Mouse (Mus musculus): ENCODE measurements around the gene Ripk1. TPM values are rescaled to one million over a fixed set of nuclear protein-coding genes. Genes with fewer than 3 reads are reported as not detected.
"Not testable (repeated sequence)": the region's sequence is repeated elsewhere in the genome, so short reads cannot be mapped to it uniquely, and the experiment has no call there.

Gene Ripk1
- polyA plus RNA-seq, 1 experiment from 2014 or later: 29.7 TPM

DNA sequence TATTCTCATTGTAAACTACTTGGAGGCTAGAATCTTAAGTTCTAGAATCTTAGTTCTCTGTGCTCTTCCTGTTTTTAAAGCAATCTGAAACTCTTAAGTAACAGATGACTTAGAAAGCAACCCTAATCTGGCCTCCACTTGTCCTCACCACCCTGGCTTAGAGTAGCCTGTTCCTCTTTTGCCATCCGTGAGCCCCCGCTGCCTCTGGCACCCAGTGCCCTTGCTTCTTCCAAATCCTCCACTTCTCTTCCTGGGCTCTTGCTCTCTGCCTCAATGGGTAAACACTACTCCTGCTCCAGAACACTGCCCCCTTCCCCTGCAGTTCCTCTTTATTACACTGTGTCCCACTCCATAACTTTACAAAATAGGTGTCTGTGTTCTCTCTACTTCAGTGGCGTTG, 49.5 kb downstream of the Ripk1 start:
- DNase-seq (ENCODE audit: low read depth, low spot score): no peak
- no peak for ATAC-seq
- in situ Hi-C loops (cut with MboI; ENCODE audit: low pct_unique_long_range_greater_than_20kb): no loop called here
- ChIA-PET POLR2A (interaction anchor here (1.4 kb wide), 1 partner anchor 126 kb away, joined by 3 read pairs; no protein-coding TSS in a partner anchor), CTCF (no interaction called here)
- no peak for TF ChIP-seq CTCF (IDR thresholded peaks at IDR 0.05)
- H3K27me3 ChIP-seq: no peaks in the 10 kb centered on the region

DNA sequence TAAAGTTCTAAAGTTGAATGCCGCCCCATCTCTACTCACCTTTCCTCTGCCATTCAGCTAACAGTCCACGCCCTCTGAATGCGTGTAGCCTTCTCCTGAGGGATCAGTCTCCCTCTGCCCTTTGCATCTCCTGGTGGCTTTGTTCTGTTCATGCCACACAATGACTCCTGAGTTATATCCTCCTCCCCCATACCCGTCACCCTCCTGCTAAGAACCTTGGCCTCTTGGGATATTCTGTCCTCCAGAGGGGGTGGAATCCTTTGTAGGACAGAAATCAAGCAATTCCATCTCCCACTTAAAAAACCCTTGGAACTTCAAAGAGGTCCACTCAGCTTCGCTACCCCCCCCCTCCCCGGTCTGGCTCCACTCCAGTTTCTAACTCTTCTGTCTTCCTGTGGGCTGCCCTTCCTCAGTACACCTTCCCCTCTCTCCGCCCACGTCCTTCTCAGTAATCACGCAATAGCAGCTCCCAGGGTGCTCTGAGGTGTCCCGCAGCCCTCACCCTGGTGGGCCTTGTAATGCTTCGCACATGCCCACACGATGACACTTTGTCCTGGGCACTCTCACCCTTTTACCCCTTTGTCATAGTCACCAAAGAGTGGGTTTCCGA, 51.6 kb downstream of the Ripk1 start:
- POLR2A ChIA-PET: no interaction called here
- ATAC-seq: no peak

DNA sequence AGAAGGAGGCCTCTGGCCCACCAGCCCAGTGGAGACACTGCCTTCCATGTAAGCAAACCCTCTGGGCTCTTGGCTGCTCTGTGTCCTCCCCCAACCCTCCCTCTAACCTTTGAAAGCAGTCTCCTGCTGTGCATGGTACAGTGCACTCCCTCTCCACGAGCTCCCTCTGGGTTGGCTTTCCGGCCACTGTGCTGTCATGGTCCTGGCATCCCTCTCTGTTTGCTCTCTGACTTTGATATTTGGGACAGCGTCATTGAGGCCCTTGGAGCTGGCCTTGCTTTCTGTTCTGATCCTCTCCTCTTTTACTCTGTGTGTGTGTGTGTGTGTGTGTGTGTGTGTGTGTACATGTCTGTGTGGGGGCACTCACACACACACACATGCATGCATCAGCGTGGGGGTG, 52.2 kb downstream of the Ripk1 start:
- DNase-seq (ENCODE audit: low read depth, low spot score) (no peak), ATAC-seq (no peak)
- H3K27me3 ChIP-seq: no peaks in the 10 kb centered on the region
- in situ Hi-C loops (cut with MboI; ENCODE audit: low pct_unique_long_range_greater_than_20kb): no loop called here
- no peak for TF ChIP-seq CTCF (IDR thresholded peaks at IDR 0.05)
- CTCF ChIA-PET: no interaction called here
- POLR2A ChIA-PET: no interaction called here

More for the DNA sequence above, 51.6 kb downstream of the Ripk1 start:
- CTCF ChIA-PET: no interaction called here
- H3K27me3 ChIP-seq: no peaks in the 10 kb centered on the region
- in situ Hi-C loops (cut with MboI; ENCODE audit: low pct_unique_long_range_greater_than_20kb): no loop called here
- TF ChIP-seq CTCF (IDR thresholded peaks at IDR 0.05): no peak
- no peak for DNase-seq (ENCODE audit: low read depth, low spot score)

DNA sequence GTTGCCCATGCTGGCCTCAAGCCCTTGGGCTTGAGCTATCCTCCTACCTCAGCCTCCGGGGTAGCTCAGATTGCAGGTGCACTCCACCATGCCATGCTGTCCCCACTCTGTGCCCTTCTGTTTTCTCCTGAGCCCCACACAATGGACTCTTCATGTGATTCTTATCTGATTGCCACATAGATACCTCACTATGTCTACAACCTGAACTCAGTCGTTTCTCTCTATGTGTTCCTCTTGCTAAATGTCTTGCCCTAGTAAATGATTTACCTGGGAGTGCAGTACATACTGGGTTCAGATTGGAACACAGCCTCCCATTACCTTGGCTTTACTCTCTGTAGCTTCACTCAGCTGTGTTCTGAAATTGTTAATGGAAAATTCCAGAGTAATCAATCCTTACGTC, 52.8 kb downstream of the Ripk1 start:
- ChIA-PET CTCF (no interaction called here), POLR2A (no interaction called here)
- DNase-seq (ENCODE audit: low read depth, low spot score) (no peak), ATAC-seq (no peak)
- no peak for TF ChIP-seq CTCF (IDR thresholded peaks at IDR 0.05)
- in situ Hi-C loops (cut with MboI; ENCODE audit: low pct_unique_long_range_greater_than_20kb): no loop called here
- H3K27me3 ChIP-seq: no peaks in the 10 kb centered on the region

DNA sequence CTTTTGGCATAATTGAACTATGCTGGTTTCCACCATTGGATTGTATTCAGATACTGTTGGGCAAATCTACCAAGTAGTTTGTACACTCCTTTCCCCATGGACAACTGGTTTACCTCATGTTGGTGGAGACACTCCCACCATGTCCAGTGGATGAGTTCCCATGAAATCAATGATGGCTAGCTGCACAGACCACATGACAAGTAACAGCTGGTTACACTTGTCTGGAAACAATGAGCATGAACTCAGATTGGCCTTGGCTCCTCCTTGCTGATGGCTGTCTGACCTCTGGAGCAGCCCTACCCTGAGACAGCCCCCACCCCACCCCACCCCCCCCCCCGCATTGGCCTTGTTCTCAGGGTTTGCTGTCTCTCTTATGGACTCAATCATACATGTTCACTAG, 55.1 kb downstream of the Ripk1 start:
- CTCF ChIA-PET: interaction anchor here (2.2 kb wide), 2 partner anchors 10 to 14 kb away, joined by 6 to 9 read pairs; no protein-coding TSS in a partner anchor
- no peaks in the 10 kb centered on the region for H3K27me3 ChIP-seq
- DNase-seq (ENCODE audit: low read depth, low spot score) (no peak), ATAC-seq (no peak)
- POLR2A ChIA-PET: no interaction called here
- no peak for TF ChIP-seq CTCF (IDR thresholded peaks at IDR 0.05)
- in situ Hi-C loops (cut with MboI; ENCODE audit: low pct_unique_long_range_greater_than_20kb): no loop called here

DNA sequence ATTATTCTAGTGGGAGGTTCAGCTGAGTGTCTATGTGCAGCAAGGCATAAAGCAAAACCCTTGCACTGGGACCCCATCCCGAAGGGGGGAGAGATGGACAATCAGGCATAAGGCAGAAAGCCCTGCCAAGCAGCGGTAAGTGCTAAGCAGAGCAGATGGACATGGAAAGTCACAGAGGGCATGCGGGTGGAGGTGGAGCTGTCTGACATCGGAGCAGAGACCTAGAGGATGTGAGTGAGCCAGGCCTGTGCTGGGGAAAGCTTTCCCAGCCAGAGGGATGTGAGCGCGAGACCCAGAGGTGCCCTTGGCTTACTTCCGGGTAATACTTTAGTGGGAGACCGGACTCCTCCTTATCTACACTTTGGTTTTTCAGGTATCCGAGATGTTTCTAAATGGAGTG, 57.9 kb downstream of the Ripk1 start:
- in situ Hi-C loops (cut with MboI; ENCODE audit: low pct_unique_long_range_greater_than_20kb): no loop called here
- POLR2A ChIA-PET: interaction anchor here (1.9 kb wide), 1 partner anchor 12 kb away, joined by 5 read pairs; no protein-coding TSS in a partner anchor
- CTCF ChIA-PET: interaction anchor here (0.6 to 1.6 kb wide), 2 partner anchors 9 to 1764 kb away, joined by 3 to 7 read pairs; no protein-coding TSS in a partner anchor
- TF ChIP-seq CTCF (IDR thresholded peaks at IDR 0.05): no peak
- no peaks in the 10 kb centered on the region for H3K27me3 ChIP-seq
- ATAC-seq (no peak), DNase-seq (ENCODE audit: low read depth, low spot score) (no peak)

DNA sequence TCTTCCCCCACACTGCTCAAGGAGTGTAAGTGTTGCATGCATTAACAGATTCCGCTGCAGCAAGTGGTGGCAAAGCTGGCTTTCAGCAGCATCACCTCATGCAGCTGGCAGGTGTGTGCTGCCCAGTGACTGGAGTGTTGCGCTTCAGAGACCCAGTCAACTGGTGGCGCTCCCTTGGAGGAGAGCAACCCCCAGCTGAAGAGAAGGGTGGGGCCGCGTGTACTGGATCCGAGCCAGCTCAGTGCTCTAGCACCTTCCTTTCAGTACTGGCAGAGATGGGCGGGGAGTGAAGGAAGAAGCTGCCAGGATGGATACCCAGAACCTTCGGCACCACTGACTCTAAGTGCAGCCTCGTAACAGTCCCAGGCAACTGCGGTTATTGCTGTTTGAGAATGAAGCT, 60.3 kb downstream of the Ripk1 start:
- ATAC-seq: no peak

DNA sequence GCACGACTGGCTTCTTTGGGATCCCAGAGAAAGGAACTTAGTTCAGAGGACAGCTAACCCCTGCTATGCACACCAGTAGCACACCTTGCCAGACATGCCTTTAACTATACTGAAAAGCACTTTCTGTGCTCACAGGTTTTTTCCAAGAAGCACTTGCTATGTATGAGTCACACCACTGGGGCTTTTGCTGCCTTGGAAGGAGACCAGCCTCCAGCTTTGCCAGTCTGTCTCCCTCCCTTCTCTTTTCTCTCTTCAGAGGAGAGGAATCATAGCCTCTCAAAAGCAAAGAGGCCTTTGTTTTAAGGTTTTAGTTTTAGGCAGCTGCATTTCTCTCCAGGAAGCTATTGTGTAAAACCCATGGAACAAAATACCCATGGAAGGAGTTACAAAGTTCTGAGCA, 64.2 kb downstream of the Ripk1 start:
- in situ Hi-C loops (cut with MboI; ENCODE audit: low pct_unique_long_range_greater_than_20kb): no loop called here
- POLR2A ChIA-PET: interaction anchor here (1.3 kb wide), 1 partner anchor 63 kb away, joined by 5 read pairs; the partner anchor contains the start of gene Tubb2b
- no peaks in the 10 kb centered on the region for H3K27me3 ChIP-seq
- peak; percentile 38 for DNase-seq (ENCODE audit: low read depth, low spot score)
- CTCF ChIA-PET: interaction anchor here (0.8 to 2.2 kb wide), 4 partner anchors 9 to 83 kb away, joined by 3 to 6 read pairs (median 5); no protein-coding TSS in a partner anchor
- no peak for ATAC-seq
- no peak for TF ChIP-seq CTCF (IDR thresholded peaks at IDR 0.05)

More for the DNA sequence above, 60.3 kb downstream of the Ripk1 start:
- ChIA-PET CTCF (interaction anchor here (0.8 to 1.2 kb wide), 2 partner anchors 16 to 17 kb away, joined by 3 read pairs; no protein-coding TSS in a partner anchor), POLR2A (no interaction called here)
- no peak for TF ChIP-seq CTCF (IDR thresholded peaks at IDR 0.05)
- no peak for DNase-seq (ENCODE audit: low read depth, low spot score)
- in situ Hi-C loops (cut with MboI; ENCODE audit: low pct_unique_long_range_greater_than_20kb): no loop called here
- H3K27me3 ChIP-seq: no peaks in the 10 kb centered on the region

DNA sequence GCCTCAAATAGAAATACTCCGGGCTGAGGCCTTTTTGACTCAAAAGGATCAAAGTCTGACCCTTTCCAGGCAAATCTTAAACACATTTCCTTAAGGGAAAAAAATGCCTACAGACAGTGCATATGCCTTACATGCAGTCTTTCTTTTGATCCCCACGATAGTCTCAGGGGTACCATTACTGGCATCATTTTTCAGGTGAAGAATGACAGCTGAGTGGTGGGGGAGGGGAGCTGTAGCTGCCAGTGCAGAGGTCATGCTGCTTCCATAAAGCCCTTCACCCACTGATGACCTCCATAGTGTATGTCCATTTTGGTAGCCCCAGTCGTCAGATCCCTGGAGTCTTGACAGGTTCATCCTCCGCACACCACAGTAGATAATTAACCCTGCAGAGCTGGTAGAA, 68.1 kb downstream of the Ripk1 start:
- DNase-seq (ENCODE audit: low read depth, low spot score) (no peak), ATAC-seq (no peak)
- H3K27me3 ChIP-seq: no peaks in the 10 kb centered on the region
- in situ Hi-C loops (cut with MboI; ENCODE audit: low pct_unique_long_range_greater_than_20kb): no loop called here
- CTCF ChIA-PET: interaction anchor here (2.1 to 2.5 kb wide), 2 partner anchors 9 to 11 kb away, joined by 7 to 8 read pairs; no protein-coding TSS in a partner anchor
- POLR2A ChIA-PET: interaction anchor here (1.3 kb wide), 1 partner anchor 21 kb away, joined by 3 read pairs; no protein-coding TSS in a partner anchor
- TF ChIP-seq CTCF (IDR thresholded peaks at IDR 0.05): no peak

DNA sequence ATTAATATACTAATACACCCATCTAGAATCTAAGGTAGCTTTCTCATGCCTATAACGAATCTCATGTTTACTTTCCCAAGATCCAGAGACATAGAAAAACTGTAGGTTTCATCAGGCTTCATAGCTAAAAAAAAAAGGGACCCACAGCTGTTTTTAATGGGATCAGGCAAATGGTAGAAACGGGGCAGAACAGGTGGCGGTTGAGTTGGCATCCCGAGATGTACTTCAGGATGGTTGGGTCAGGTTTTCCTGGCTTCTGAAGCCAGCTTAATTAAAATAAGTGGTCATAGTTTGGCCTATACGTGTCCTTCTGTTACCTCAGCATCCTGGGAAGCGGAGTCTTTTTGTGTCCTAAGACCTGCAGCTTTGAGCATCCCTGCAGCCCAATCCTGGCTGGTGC, 69.7 kb downstream of the Ripk1 start:
- in situ Hi-C loops (cut with MboI; ENCODE audit: low pct_unique_long_range_greater_than_20kb): no loop called here
- TF ChIP-seq CTCF (IDR thresholded peaks at IDR 0.05): no peak
- H3K27me3 ChIP-seq: no peaks in the 10 kb centered on the region
- DNase-seq (ENCODE audit: low read depth, low spot score): no peak
- ChIA-PET POLR2A (no interaction called here), CTCF (interaction anchor here (2.4 to 2.5 kb wide), 2 partner anchors 10 to 15 kb away, joined by 8 to 9 read pairs; no protein-coding TSS in a partner anchor)
- no peak for ATAC-seq

DNA sequence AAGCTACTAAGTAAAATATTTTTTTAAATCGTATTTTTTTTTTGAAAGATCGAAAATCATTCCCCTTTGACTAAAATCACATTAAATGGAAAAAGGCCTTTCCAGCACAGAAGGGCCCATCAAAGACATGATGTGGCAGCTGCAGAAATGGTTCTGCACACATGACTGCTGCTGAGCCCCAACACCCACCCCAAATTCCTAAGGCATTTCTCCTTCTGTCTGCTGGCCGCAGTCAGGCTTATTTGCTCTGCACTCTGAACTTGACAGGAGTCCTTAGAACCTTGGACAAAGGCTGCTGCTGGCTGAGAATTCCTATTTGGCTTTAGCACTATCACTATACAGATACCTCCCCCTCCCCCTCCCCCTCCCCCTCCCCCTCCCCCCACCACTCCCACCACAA, 70.7 kb downstream of the Ripk1 start:
- no peak for DNase-seq (ENCODE audit: low read depth, low spot score)
- ChIA-PET POLR2A (no interaction called here), CTCF (interaction anchor here (2.4 kb wide), 1 partner anchor 16 kb away, joined by 9 read pairs; no protein-coding TSS in a partner anchor)
- in situ Hi-C loops (cut with MboI; ENCODE audit: low pct_unique_long_range_greater_than_20kb): no loop called here
- ATAC-seq: no peak
- no peaks in the 10 kb centered on the region for H3K27me3 ChIP-seq
- TF ChIP-seq CTCF (IDR thresholded peaks at IDR 0.05): no peak

DNA sequence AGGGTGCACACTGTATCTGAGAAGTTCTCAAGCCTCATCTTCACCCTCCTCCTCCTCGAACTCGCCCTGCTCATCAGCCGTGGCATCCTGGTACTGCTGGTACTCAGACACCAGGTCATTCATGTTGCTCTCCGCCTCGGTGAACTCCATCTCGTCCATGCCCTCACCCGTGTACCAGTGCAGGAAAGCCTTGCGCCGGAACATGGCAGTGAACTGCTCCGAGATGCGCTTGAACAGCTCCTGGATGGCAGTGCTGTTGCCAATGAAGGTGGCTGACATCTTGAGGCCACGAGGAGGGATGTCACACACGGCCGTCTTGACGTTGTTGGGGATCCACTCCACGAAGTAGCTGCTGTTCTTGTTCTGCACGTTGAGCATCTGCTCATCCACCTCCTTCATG, 72.3 kb downstream of the Ripk1 start:
- ATAC-seq; CTCF ChIA-PET; DNase-seq (ENCODE audit: low read depth, low spot score); in situ Hi-C loops (cut with MboI; ENCODE audit: low pct_unique_long_range_greater_than_20kb); H3K27me3 ChIP-seq; POLR2A ChIA-PET: not testable (repeated sequence)

DNA sequence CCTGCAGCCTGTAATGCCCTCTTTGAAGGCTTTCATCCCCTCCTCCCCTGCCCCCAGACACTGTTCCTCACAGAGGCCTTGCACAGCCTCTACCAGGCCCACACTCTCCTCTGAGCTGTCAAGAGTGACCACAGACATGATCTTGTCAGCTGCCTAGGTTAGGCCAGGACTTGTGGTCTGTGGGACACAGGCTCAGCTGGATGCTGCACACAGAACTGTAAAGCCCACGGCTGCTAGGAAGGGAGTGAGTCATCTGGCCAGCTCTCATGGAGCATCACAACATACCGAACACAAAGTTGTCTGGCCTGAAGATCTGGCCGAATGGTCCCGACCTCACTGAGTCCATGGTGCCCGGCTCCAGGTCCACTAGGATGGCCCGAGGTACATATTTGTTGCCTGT, 73.7 kb downstream of the Ripk1 start:
- DNase-seq (ENCODE audit: low read depth, low spot score) (peak; percentile 44), ATAC-seq (peak; percentile 84)
- CTCF ChIA-PET; POLR2A ChIA-PET; H3K27me3 ChIP-seq; in situ Hi-C loops (cut with MboI; ENCODE audit: low pct_unique_long_range_greater_than_20kb): not testable (repeated sequence)

All from Patski (cell line).